Mouse (Mus musculus) spleen, adult 2 months (tissue): ENCODE data around the gene Col8a2.

ENCODE experiments used
- CTCF ChIP-seq: fragments of 200-500 bp; IDR thresholded peaks from 2 replicates; pipeline ENCODE4 v1.5.1; 2011; ENCODE audit warnings: mild to moderate bottlenecking, inconsistent platforms; ENCODE audit not compliant: insufficient read depth, insufficient read length, insufficient replicate concordance; ENCODE audit errors: extremely low read depth
- POLR2A ChIP-seq: fragments of 200-500 bp; IDR thresholded peaks from 2 replicates; pipeline ENCODE4 v1.6.1; 2011; ENCODE audit warnings: low read depth, low read length, inconsistent platforms

- TF ChIP-seq CTCF (no peak), POLR2A (no peak)
These were observed 3.7 kb downstream of the Col8a2 start for GRCm38 (mm10) chr4:126290314-126290713.
